Mouse (Mus musculus) 3T3-L1 (cell line): ENCODE data around the gene Mmp27.

Experiments used
- DNase-seq: peaks from one replicate; pipeline ENCODE4 v3.0.0-alpha.2; 2015; ENCODE audit warnings: low read depth, low spot score

Gene Mmp27

GRCm38 (mm10) chr9:7602982-7603742, 32.0 kb downstream of the Mmp27 start:
- peak; percentile 79 for DNase-seq

DNA sequence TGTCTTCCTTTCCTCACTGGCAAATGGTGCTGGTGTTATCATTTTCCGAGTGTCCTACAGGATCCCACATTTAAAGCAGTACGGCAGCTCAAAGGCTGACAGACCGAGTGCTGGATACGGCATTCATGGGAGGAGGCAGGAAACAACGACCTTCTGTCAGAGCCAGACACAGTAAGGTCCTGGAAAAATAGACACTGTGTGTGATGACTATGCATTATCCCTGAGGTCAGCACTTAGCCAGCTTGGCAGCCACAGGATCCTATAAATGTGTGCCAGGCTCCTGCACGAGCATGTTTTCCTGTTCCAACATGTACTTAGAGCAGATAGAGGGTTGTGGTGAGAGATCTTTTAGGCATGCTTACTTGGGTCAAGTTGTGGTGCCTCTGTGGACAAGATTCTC, 32.8 kb downstream of the Mmp27 start:
- peak; percentile 23 for DNase-seq

- no peak for DNase-seq
Observed at GRCm38 (mm10) chr9:7605638-7606037, 34.4 kb downstream of the Mmp27 start.

DNA sequence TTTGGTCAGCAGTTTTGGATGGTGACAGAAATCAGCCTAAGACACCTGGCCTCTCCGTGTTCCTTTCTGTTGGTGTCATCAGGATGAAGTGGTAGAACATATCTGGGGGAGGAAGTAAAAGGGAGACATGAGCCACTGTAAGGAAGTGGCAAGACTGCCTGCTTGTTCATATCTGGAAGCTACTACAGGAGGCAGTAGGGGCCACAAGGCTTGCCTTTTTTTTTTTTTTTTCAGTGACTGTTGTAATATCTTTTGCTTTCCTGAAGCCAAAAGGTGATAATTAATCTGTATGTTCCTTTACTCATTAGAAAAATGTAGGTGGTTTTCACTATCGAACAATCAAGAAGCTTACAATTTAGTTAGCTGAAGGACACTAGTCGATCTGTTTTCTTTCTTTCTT, 51.4 kb downstream of the Mmp27 start:
- no peak for DNase-seq

DNA sequence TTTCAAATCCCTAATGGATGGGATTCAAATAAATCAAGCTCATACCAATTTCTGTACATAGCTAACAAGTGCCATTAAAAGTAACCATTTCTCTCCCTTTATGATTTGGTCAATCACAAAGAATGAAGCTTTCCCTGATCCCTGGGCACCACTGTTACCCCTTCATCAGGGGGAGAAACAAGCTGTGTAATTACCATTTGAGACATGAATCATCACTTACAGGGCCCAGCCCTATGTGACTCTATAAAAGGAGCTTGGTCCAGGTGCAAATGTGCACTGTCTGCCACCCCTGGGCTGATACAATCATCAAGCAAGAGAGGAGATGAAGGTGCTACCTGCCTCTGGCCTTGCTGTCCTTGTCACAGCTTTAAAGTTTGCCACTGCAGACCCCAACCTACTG, 56.7 kb downstream of the Mmp27 start, which contains the start of gene Mmp20:
Mmp20 (plus strand) TSS at position 301 of the 400 bp plus-strand sequence.
- no peak for DNase-seq
